In the genomic region with DNA sequence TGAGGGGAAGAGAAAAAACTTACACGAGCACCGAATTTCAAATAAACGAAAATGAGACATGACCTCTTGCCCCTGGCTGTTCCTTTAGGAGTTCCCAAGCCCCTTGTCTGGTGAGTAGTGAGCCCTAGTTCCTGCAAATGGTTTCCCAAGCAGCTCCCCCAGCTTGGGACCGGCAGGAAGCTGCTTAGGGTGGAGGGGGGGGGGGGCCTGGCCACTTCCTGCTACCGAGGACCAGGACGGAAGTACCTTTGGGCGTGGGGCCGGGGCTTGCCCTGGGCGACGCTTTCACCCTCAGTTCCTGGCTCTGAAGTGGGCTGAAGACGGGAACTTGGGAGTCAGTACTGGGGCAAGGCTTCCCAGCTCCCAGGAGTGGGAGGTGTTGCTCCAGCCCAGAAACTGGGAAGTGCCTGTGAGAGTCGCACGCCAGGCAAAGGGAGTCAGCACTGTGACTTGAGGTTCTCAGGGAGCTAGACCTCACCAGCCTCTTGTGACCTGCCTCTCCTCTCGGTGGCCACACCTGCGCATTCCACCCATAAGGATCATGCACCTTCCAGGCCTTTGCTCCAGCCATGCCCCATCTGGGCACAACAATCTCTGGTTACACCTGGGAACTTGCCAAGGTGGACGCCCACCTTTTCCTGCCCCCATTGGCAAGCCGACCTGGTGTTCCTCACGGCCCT, we compare ENCODE assay signal across 8 mouse cellular contexts. TPM values are rescaled to one million over a fixed set of nuclear protein-coding genes. Genes with fewer than 3 reads are reported as not detected.
DNase-seq lines count a peak whose midpoint lies in the region; ATAC-seq and TF ChIP-seq lines count a peak whose summit lies in the region.

No protein-coding gene starts in this region.

- 9% methylated on average over 18 of the region's 18 CpGs for WGBS in lung, embryonic 15.5 days

- H3K4me1 ChIP-seq in lung, embryonic 15.5 days, result peaks cover 95% of the 10 kb centered on the region

- peak overlapping the region; percentile 25 for H3K9ac ChIP-seq in lung, embryonic 15.5 days

- 0 out of 2 replicates have a peak, but pooled peaks have one; percentile 9 for TF ChIP-seq POLR2A in brain, embryonic 14.5 days (IDR thresholded peaks at IDR 0.05; ENCODE audit: borderline replicate concordance, extremely low read depth, insufficient read depth, insufficient read length, poor library complexity, severe bottlenecking)

- H3K27ac ChIP-seq in lung, embryonic 15.5 days, result peak overlapping the region; percentile 99

- peak; percentile 58 to 59 for DNase-seq in left cerebral cortex, postnatal 36 days (ENCODE audit: low spot score in 2 of 2)
- DNase-seq in left cerebral cortex, adult 18-20 months (ENCODE audit: low spot score in 2 of 2), result no peak
- peak; percentile 73 for DNase-seq in brain, embryonic 14.5 days (ENCODE audit: low read depth)
- peak; percentile 85 for DNase-seq in heart, adult 8-10 months (ENCODE audit: low spot score)
- DNase-seq in kidney, adult 18-20 months, result peak; percentile 77
- no peak for DNase-seq in layer of hippocampus, adult 9-10 months (ENCODE audit: low spot score)

- peak overlapping the region; percentile 81 for H3K4me2 ChIP-seq in lung, embryonic 15.5 days

- H3K4me3 ChIP-seq in lung, embryonic 15.5 days, result 0 out of 2 replicates have a peak overlapping the region, but pooled peaks have one; percentile 44

- no peaks in the 10 kb centered on the region for H3K9me3 ChIP-seq in lung, embryonic 15.5 days

- intact Hi-C loops in left cerebral cortex, postnatal 36 days (cut with DNase I), result no loop called here

- ATAC-seq in lung, embryonic 15.5 days (ENCODE audit: borderline replicate concordance, extremely low read depth, low FRiP score, low TSS enrichment), result no peak
- ATAC-seq in neutrophil, adult 5-6 weeks (ENCODE audit: extremely low read depth, insufficient number of reproducible peaks, low FRiP score, poor library complexity, severe bottlenecking), result peak; percentile 10; the same call in 1 of the 2 replicates

- peaks cover 43% of the 10 kb centered on the region for H3K36me3 ChIP-seq in lung, embryonic 15.5 days

- TF ChIP-seq CTCF in brain, embryonic 14.5 days (IDR thresholded peaks at IDR 0.05; ENCODE audit: borderline replicate concordance, extremely low read depth, insufficient read depth, insufficient read length), result no peak

- no peaks in the 10 kb centered on the region for H3K27me3 ChIP-seq in lung, embryonic 15.5 days

RNA-seq across cellular contexts. Expression of a gene that starts 7.3 kb away (rescaled TPM):
- 10 to 100 TPM; 94.7 to 96.7 TPM for total RNA-seq in left cerebral cortex, postnatal 36 days (2021)
- total RNA-seq in left cerebral cortex, adult 18-20 months (2021), result 10 to 100 TPM; 89.7 to 94.6 TPM
- 381 and 490 TPM in 2 replicates for polyA plus RNA-seq in brain, embryonic 14.5 days (2012; rRNA removed)
- total RNA-seq in heart, adult 8-10 months (2022), result 10 to 100 TPM; 34.7 to 69.7 (median 51.6) TPM
- polyA plus RNA-seq in lung, embryonic 15.5 days (2015; fragmentation: Nextera tagmentation; extraction: Ambion mirVana), result 94.6 and 95.1 TPM in 2 replicates
- total RNA-seq in neutrophil, adult 5-6 weeks (2017), result 151 and 158 TPM in 2 replicates

RNA-seq across cellular contexts. Expression of a gene that starts 10.4 kb away (rescaled TPM):
- 10 to 100 TPM; 76.2 to 78.8 TPM for total RNA-seq in left cerebral cortex, postnatal 36 days (2021)
- total RNA-seq in left cerebral cortex, adult 18-20 months (2021), result 100 to 1,000 TPM; 105 TPM
- polyA plus RNA-seq in brain, embryonic 14.5 days (2012; rRNA removed), result 177 and 213 TPM in 2 replicates
- 100 to 1,000 TPM in 1 of 4 experiments, 10 to 100 TPM in 3; 83.9 to 111 (median 91.0) TPM for total RNA-seq in heart, adult 8-10 months (2022)
- polyA plus RNA-seq in lung, embryonic 15.5 days (2015; fragmentation: Nextera tagmentation; extraction: Ambion mirVana), result 17.5 and 18.6 TPM in 2 replicates
- total RNA-seq in neutrophil, adult 5-6 weeks (2017), result 126 and 143 TPM in 2 replicates

RNA-seq across cellular contexts. Expression of a gene that starts 14.3 kb away (rescaled TPM):
- 1 to 10 TPM; 7.5 to 7.6 TPM for total RNA-seq in left cerebral cortex, postnatal 36 days (2021)
- total RNA-seq in left cerebral cortex, adult 18-20 months (2021), result 1 to 10 TPM; 6.8 to 7.0 TPM
- 18.5 and 21.2 TPM in 2 replicates for polyA plus RNA-seq in brain, embryonic 14.5 days (2012; rRNA removed)
- total RNA-seq in heart, adult 8-10 months (2022), result 1 to 10 TPM; 4.9 to 7.7 (median 5.9) TPM
- 11.6 and 14.7 TPM in 2 replicates for polyA plus RNA-seq in lung, embryonic 15.5 days (2015; fragmentation: Nextera tagmentation; extraction: Ambion mirVana)
- total RNA-seq in neutrophil, adult 5-6 weeks (2017), result 10.3 and 14.2 TPM in 2 replicates

RNA-seq across cellular contexts. Expression of a gene that starts 17.8 kb away (rescaled TPM):
- total RNA-seq in left cerebral cortex, postnatal 36 days (2021), result 100 to 1,000 TPM; 431 to 463 TPM
- total RNA-seq in left cerebral cortex, adult 18-20 months (2021), result 100 to 1,000 TPM; 418 to 437 TPM
- 152 and 242 TPM in 2 replicates for polyA plus RNA-seq in brain, embryonic 14.5 days (2012; rRNA removed)
- 1 to 10 TPM; 3.8 to 6.1 (median 4.6) TPM for total RNA-seq in heart, adult 8-10 months (2022)
- 3.9 and 5.0 TPM in 2 replicates for polyA plus RNA-seq in lung, embryonic 15.5 days (2015; fragmentation: Nextera tagmentation; extraction: Ambion mirVana)
- total RNA-seq in neutrophil, adult 5-6 weeks (2017), result 0.98 and 1.6 TPM in 2 replicates

RNA-seq across cellular contexts. Expression of a gene that starts 20.0 kb away (rescaled TPM):
- 100 to 1,000 TPM; 334 to 384 TPM for total RNA-seq in left cerebral cortex, postnatal 36 days (2021)
- 100 to 1,000 TPM; 367 to 371 TPM for total RNA-seq in left cerebral cortex, adult 18-20 months (2021)
- polyA plus RNA-seq in brain, embryonic 14.5 days (2012; rRNA removed), result 445 and 501 TPM in 2 replicates
- 1,000 to 10,000 TPM; 1,050 to 1,135 (median 1,101) TPM for total RNA-seq in heart, adult 8-10 months (2022)
- polyA plus RNA-seq in lung, embryonic 15.5 days (2015; fragmentation: Nextera tagmentation; extraction: Ambion mirVana), result 521 and 541 TPM in 2 replicates
- 34.4 and 38.6 TPM in 2 replicates for total RNA-seq in neutrophil, adult 5-6 weeks (2017)

Comparison
In these comparisons a context has a peak if more than half of its experiments do, and no peak if none do; other contexts are left out.
1. DNase-seq: peak in left cerebral cortex, postnatal 36 days (2 of 2), brain, embryonic 14.5 days (single experiment), heart, adult 8-10 months (single experiment) and kidney, adult 18-20 months (single experiment); none in left cerebral cortex, adult 18-20 months (0 of 2) and layer of hippocampus, adult 9-10 months (single experiment).